Mouse (Mus musculus) spleen, adult 2 months (tissue): ENCODE measurements around the gene Sipa1l1.

ENCODE experiments used
- CTCF ChIP-seq: fragments of 200-500 bp; IDR thresholded peaks from 2 replicates; pipeline ENCODE4 v1.5.1; 2011; ENCODE audit warnings: mild to moderate bottlenecking, inconsistent platforms; ENCODE audit not compliant: insufficient read depth, insufficient read length, insufficient replicate concordance; ENCODE audit errors: extremely low read depth
- POLR2A ChIP-seq: fragments of 200-500 bp; IDR thresholded peaks from 2 replicates; pipeline ENCODE4 v1.6.1; 2011; ENCODE audit warnings: low read depth, low read length, inconsistent platforms

DNA sequence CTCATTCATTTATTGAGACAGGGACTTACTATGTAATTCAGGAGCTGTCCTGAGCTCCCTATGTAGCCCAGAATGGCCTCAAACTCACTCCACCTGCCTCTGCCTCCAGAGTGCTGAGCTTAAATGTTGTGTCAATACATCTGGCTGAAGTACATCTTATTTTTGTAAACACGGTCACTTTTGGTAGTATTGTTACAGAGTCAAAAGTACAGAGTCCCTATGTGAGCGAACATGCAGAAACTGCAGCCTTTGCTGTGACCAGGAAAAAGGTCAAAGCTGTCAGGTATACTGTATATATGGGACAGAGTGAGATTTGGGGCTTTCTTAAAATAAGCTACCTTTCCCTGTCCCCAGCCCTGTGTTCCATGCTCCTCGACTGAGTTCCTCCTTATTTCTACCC lies 17.6 kb downstream of the Sipa1l1 start:
- TF ChIP-seq CTCF: no peak
- no peak for TF ChIP-seq POLR2A
